Mouse (Mus musculus): ENCODE results near the gene Cst10.

Gene Cst10

DNA sequence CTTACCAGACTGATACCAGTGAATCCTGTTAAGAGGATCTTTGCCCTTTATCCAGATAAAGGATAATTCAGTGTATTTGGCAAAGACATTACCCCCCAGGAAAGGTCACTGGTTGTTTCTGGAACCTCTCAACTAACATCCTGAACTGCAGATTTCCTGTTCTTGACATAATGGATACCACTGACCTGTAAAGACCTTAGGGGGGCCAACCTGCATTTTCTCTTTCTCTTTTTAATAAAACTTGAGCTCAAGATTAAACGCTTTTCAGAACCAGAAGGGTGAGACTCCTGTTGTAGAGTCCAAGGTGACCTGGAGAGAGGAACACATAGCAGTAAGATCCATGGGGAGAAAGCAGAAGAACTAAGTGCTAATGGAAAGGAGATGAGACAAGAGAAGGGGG, at the start of gene Cst10:
Gene Cst10 (plus strand): TSS at position 301 of the 400 bp plus-strand sequence.
- DNase-seq: no peak

- DNase-seq: no peak
These were observed 11.9 kb upstream of the Cst10 start for GRCm38 (mm10) chr2:149392951-149393350.

DNA sequence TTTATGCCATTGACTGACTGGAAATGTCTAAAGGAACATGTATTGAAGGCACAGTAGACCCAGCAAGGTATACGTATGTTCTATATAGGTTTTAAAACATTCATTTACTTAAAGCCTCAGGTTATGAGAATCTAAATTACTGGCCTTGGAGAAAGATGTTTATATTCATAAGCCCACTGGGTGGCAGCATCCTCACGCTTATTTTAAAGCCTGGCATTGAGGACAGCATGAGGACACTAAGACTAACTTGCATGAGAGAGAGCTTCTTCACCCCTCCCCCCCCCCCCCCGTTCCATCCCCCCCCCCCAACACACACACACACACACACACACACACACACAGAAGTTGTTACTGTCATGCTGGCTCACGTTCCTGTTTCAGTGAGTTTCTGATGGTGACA, 17.7 kb downstream of the Cst10 start:
- no peak for DNase-seq
